Mouse (Mus musculus): ENCODE results near the gene Sdk2.
A peak's percentile ranks its signal among the peaks of the same experiment; 100 is the strongest.

- TF ChIP-seq CTCF (conservative IDR thresholded peaks at IDR 0.05 in 1 of 2, IDR thresholded peaks at IDR 0.05 in 1 of 2; ENCODE audit: low read depth in 2 of 2, low read length in 2 of 2) (peak; percentile 71 to 88), E2F4 (IDR thresholded peaks at IDR 0.05; ENCODE audit: insufficient replicate concordance, low read depth, low read length) (no peak), USF2 (conservative IDR thresholded peaks at IDR 0.05; ENCODE audit: low read depth, low read length) (no peak), POLR2A (IDR thresholded peaks at IDR 0.05; ENCODE audit: low read depth, low read length) (no peak), BHLHE40 (IDR thresholded peaks at IDR 0.05; ENCODE audit: low read depth, low read length) (no peak), TBP (conservative IDR thresholded peaks at IDR 0.05; ENCODE audit: low read depth, low read length) (no peak), MAX (IDR thresholded peaks at IDR 0.05; ENCODE audit: low read length) (no peak), USF1 (IDR thresholded peaks at IDR 0.05; ENCODE audit: low read depth, low read length) (no peak), ZC3H11A (IDR thresholded peaks at IDR 0.05; ENCODE audit: low read depth, low read length) (no peak), ETS1 (conservative IDR thresholded peaks at IDR 0.05; ENCODE audit: low read depth, low read length) (no peak), NELFE (IDR thresholded peaks at IDR 0.05; ENCODE audit: low read depth, low read length) (no peak), CHD1 (IDR thresholded peaks at IDR 0.05; ENCODE audit: low read depth, low read length) (no peak), UBTF (IDR thresholded peaks at IDR 0.05; ENCODE audit: low read depth, low read length) (no peak), EP300 (IDR thresholded peaks at IDR 0.05; ENCODE audit: low read length) (no peak)
Observed at GRCm38 (mm10) chr11:114071998-114072397, 5.2 kb upstream of the Sdk2 start.

All from CH12.LX (cell line).